Mouse (Mus musculus) midbrain, embryonic 15.5 days (tissue): ENCODE data around the gene Mageb3. TPM values are rescaled to one million over a fixed set of nuclear protein-coding genes. Genes with fewer than 3 reads are reported as not detected.
A peak's percentile ranks its signal among the peaks of the same experiment; 100 is the strongest.
"Not testable (repeated sequence)": the region's sequence is repeated elsewhere in the genome, so short reads cannot be mapped to it uniquely, and the experiment has no call there.

Experiments
- ATAC-seq: fragments of 200-750 bp; cut with Nextera tagmentation; replicated peaks from 2 replicates; pipeline ENCODE4 v1.8.0; 2017; ENCODE audit warnings: moderate TSS enrichment
- H3K27ac ChIP-seq: fragments of 300-500 bp; sonication (generic); 2 replicates; pipeline ENCODE4 v1.5.1; 2015; ENCODE audit warnings: mild to moderate bottlenecking, inconsistent platforms
- H3K27me3 ChIP-seq: fragments of 300-500 bp; sonication (generic); replicated peaks from 2 replicates; pipeline ENCODE4 v1.6.1; 2015; ENCODE audit warnings: inconsistent platforms
- H3K36me3 ChIP-seq: fragments of 300-500 bp; sonication (generic); replicated peaks from 2 replicates; pipeline ENCODE4 v1.6.1; 2015; ENCODE audit warnings: inconsistent platforms
- H3K4me1 ChIP-seq: fragments of 300-500 bp; sonication (generic); 2 replicates; pipeline ENCODE4 v1.6.1; 2015; ENCODE audit warnings: inconsistent platforms
- H3K4me2 ChIP-seq: fragments of 300-500 bp; sonication (generic); 2 replicates; pipeline ENCODE4 v1.6.1; 2015; ENCODE audit warnings: inconsistent platforms, mild to moderate bottlenecking, moderate library complexity
- H3K4me3 ChIP-seq: fragments of 300-500 bp; sonication (generic); 2 replicates; pipeline ENCODE4 v1.5.1; 2015; ENCODE audit warnings: mild to moderate bottlenecking, inconsistent platforms
- H3K9ac ChIP-seq: fragments of 300-500 bp; sonication (generic); 2 replicates; pipeline ENCODE4 v1.6.1; 2015; ENCODE audit warnings: mild to moderate bottlenecking, inconsistent platforms
- H3K9me3 ChIP-seq: fragments of 300-500 bp; sonication (generic); 2 replicates; pipeline ENCODE4 v1.6.1; 2016; ENCODE audit warnings: inconsistent platforms
- WGBS: fragments of 180-500 bp; shearing (Covaris S2); methylation state at CpG from one replicate; pipeline ENCODE4 v1.1.7; 2015; ENCODE audit warnings: mixed read lengths; 5-methylcytosine and 5-hydroxymethylcytosine counted together
- polyA plus RNA-seq: library from polyadenylated mRNA; unstranded; fragments of >200 nt; fragmentation: Nextera tagmentation; extraction: Ambion mirVana; gene quantifications from 2 replicates; pipeline ENCODE4 v1.2.1, GENCODE M21; 2015

Gene Mageb3
- 0.59 and 0.63 TPM in 2 replicates for polyA plus RNA-seq

GRCm38 (mm10) chr2:121955765-121956223, at the start of gene Mageb3, which contains the start of gene Ctdspl2:
Gene Mageb3, minus strand, starts transcription at chr2:121956092.
Gene Ctdspl2, plus strand, starts transcription at chr2:121956001.
- under 1% methylated on average over 47 of the region's 48 CpGs for WGBS
- H3K4me1 ChIP-seq, result peaks cover 31% of the 10 kb centered on the region
- peak; percentile 95 for ATAC-seq
- no peaks in the 10 kb centered on the region for H3K27me3 ChIP-seq
- H3K4me2 ChIP-seq, result peak within 1 kb of the TSS; percentile 81
- 0 out of 2 replicates have a peak, but pooled peaks cover 2% of the 10 kb centered on the region for H3K36me3 ChIP-seq
- peak within 1 kb of the TSS; percentile 82 for H3K4me3 ChIP-seq
- peak within 1 kb of the TSS; percentile 95 for H3K9ac ChIP-seq
- peak within 1 kb of the TSS; percentile 93 for H3K27ac ChIP-seq
- no peaks in the 10 kb centered on the region for H3K9me3 ChIP-seq

GRCm38 (mm10) chr2:121995738-121996137, 39.8 kb upstream of the Mageb3 start:
- Histone ChIP-seq H3K9ac (no peak overlapping the region), H3K27ac (no peak overlapping the region), H3K4me1 (no peaks in the 10 kb centered on the region), H3K27me3 (no peaks in the 10 kb centered on the region), H3K36me3 (peaks cover 14% of the 10 kb centered on the region), H3K9me3 (no peaks in the 10 kb centered on the region), H3K4me2 (no peak overlapping the region), H3K4me3 (no peak overlapping the region)
- 88% methylated on average over 1 of the region's 1 CpGs for WGBS
- ATAC-seq, result no peak

GRCm38 (mm10) chr2:121957216-121957792, 1.4 kb upstream of the Mageb3 start:
- Histone ChIP-seq H3K4me1 (peaks cover 31% of the 10 kb centered on the region), H3K4me2 (peak overlapping the region; percentile 81), H3K27ac (peak overlapping the region; percentile 93; the same call in 1 of the 2 replicates), H3K27me3 (no peaks in the 10 kb centered on the region), H3K9me3 (no peaks in the 10 kb centered on the region), H3K9ac (peak overlapping the region; percentile 95), H3K36me3 (peaks cover 7% of the 10 kb centered on the region; the same call in 1 of the 2 replicates), H3K4me3 (peak overlapping the region; percentile 82)
- no peak for ATAC-seq
- 13% methylated on average over 8 of the region's 8 CpGs for WGBS

GRCm38 (mm10) chr2:121956224-121957018, 529 bp upstream of the Mageb3 start:
- peaks cover 31% of the 10 kb centered on the region for H3K4me1 ChIP-seq
- WGBS, result 0% methylated on average over 47 of the region's 47 CpGs
- ATAC-seq, result peak; percentile 95
- H3K36me3 ChIP-seq, result 0 out of 2 replicates have a peak, but pooled peaks cover 2% of the 10 kb centered on the region
- H3K27ac ChIP-seq, result peak overlapping the region; percentile 93
- H3K4me2 ChIP-seq, result peak overlapping the region; percentile 81
- H3K4me3 ChIP-seq, result peak overlapping the region; percentile 82
- peak overlapping the region; percentile 95 for H3K9ac ChIP-seq
- H3K27me3 ChIP-seq, result no peaks in the 10 kb centered on the region
- no peaks in the 10 kb centered on the region for H3K9me3 ChIP-seq

GRCm38 (mm10) chr2:121954971-121955656, 778 bp downstream of the Mageb3 start:
- no peaks in the 10 kb centered on the region for H3K27me3 ChIP-seq
- H3K4me1 ChIP-seq, result peaks cover 31% of the 10 kb centered on the region
- H3K4me3 ChIP-seq, result peak overlapping the region; percentile 82
- peak overlapping the region; percentile 93 for H3K27ac ChIP-seq
- no peak for ATAC-seq
- WGBS, result 14% methylated on average over 10 of the region's 10 CpGs
- H3K4me2 ChIP-seq, result peak overlapping the region; percentile 81
- H3K36me3 ChIP-seq, result no peaks in the 10 kb centered on the region
- no peaks in the 10 kb centered on the region for H3K9me3 ChIP-seq
- H3K9ac ChIP-seq, result peak overlapping the region; percentile 95

- Histone ChIP-seq H3K9me3 (no peaks in the 10 kb centered on the region), H3K9ac (no peak overlapping the region), H3K36me3 (no peaks in the 10 kb centered on the region), H3K4me2 (no peak overlapping the region), H3K4me1 (no peaks in the 10 kb centered on the region), H3K4me3 (no peak overlapping the region), H3K27me3 (no peaks in the 10 kb centered on the region), H3K27ac (no peak overlapping the region)
- no peak for ATAC-seq
- 79% methylated on average over 3 of the region's 3 CpGs for WGBS
These were observed 12.5 kb downstream of the Mageb3 start for GRCm38 (mm10) chr2:121943364-121943763.

GRCm38 (mm10) chr2:121937624-121938023, 18.3 kb downstream of the Mageb3 start:
- ATAC-seq, H3K9me3 ChIP-seq, H3K27ac ChIP-seq, H3K9ac ChIP-seq, H3K27me3 ChIP-seq, H3K36me3 ChIP-seq, H3K4me3 ChIP-seq, H3K4me1 ChIP-seq, H3K4me2 ChIP-seq: not testable (repeated sequence)
- 77% methylated on average over 2 of the region's 2 CpGs for WGBS

GRCm38 (mm10) chr2:121916047-121916970, 39.6 kb downstream of the Mageb3 start:
- Histone ChIP-seq H3K9me3 (no peaks in the 10 kb centered on the region), H3K4me2 (no peak overlapping the region), H3K27me3 (no peaks in the 10 kb centered on the region), H3K27ac (no peak overlapping the region), H3K4me1 (no peaks in the 10 kb centered on the region), H3K9ac (no peak overlapping the region), H3K36me3 (peaks cover 10% of the 10 kb centered on the region; the same call in 1 of the 2 replicates), H3K4me3 (no peak overlapping the region)
- 90% methylated on average over 5 of the region's 5 CpGs for WGBS
- no peak for ATAC-seq

- no peak overlapping the region for H3K4me3 ChIP-seq
- H3K9ac ChIP-seq, result no peak overlapping the region
- H3K4me2 ChIP-seq, result no peak overlapping the region
- H3K4me1 ChIP-seq, result no peaks in the 10 kb centered on the region
- H3K36me3 ChIP-seq, result peaks cover 19% of the 10 kb centered on the region; the same call in 1 of the 2 replicates
- 88% methylated on average over 3 of the region's 3 CpGs for WGBS
- H3K27ac ChIP-seq, result no peak overlapping the region
- no peak for ATAC-seq
- no peaks in the 10 kb centered on the region for H3K27me3 ChIP-seq
- H3K9me3 ChIP-seq, result no peaks in the 10 kb centered on the region
These were observed 45.9 kb downstream of the Mageb3 start for GRCm38 (mm10) chr2:121909975-121910374.
